Mouse (Mus musculus) embryo, embryonic 9.5 days (tissue): ENCODE measurements at regions not wholly inside any gene's neighbourhood (a gene's known extent, or its start where the extent isn't known, plus 50 kb on each side); places are given as distances from the start of the nearest gene placed in this dataset.

Experiments
- DNase-seq: peaks from one replicate; pipeline ENCODE4 v3.0.0-alpha.2; 2017; ENCODE audit errors: extremely low spot score

GRCm38 (mm10) chr15:24990082-24990786 lies 423.3 kb downstream of the Basp1 start:
- DNase-seq: no peak

- peak; percentile 36 for DNase-seq
Measured at GRCm38 (mm10) chr15:24980841-24981240, 432.7 kb downstream of the Basp1 start.

- DNase-seq: peak; percentile 62
Measured at GRCm38 (mm10) chr15:24972020-24972419, 441.5 kb downstream of the Basp1 start.

GRCm38 (mm10) chr15:24969391-24969812 lies 444.2 kb downstream of the Basp1 start:
- DNase-seq: no peak

DNA sequence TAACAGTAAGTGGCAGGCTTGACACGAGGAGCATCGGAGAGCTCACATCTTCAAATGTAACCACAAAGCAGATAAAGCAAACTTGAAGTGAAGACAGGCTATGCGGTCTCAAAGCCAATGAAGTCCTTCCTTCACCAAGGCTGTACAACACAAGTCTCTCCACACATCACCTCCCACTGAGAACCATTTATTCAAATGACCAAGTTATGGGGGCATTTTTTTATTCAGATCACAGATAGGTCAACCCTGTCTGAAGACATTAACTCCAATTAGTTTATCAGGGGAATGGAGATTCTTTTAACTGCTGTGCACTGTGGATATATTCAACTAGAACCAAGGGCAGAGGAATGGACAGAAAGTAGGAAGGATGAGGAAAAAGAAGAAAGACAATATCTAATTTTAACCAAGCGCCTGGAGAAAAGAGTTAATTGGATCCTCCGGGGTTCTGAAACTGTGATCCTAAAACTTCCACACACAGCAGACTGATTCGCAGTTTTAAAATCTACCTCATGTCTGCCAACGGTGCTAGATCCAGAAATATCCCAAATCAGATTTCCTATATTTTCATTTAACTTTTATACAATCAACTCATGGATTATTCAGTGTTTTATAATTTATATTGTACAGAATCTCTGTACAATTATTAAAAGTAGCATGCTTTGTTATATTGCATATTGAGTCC lies 444.8 kb downstream of the Basp1 start:
- no peak for DNase-seq

GRCm38 (mm10) chr15:24929742-24930141 lies 483.8 kb downstream of the Basp1 start:
- no peak for DNase-seq

GRCm38 (mm10) chr15:24911866-24912265 lies 501.7 kb downstream of the Basp1 start:
- no peak for DNase-seq

- no peak for DNase-seq
Measured at GRCm38 (mm10) chr15:24911466-24911865, 502.1 kb downstream of the Basp1 start.

DNA sequence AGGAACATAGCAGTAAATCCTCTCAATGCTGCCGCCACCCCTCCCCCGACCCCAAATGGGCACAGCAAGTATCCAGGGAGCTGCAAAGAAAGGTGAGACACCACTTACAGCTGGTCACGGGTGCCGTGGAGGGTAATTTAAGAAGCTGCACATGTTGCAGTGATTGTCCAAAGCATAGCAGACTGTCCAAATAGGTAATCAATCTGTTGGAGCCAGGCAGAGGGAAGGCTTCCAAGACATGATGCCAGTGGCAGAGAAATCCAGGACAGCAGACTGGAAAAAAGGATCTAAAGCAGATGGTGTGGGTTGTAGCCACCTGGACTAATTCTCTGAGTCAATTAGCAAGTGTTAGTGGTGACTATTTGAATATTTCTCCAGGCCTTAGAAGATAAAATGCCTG lies 506.6 kb downstream of the Basp1 start:
- DNase-seq: peak; percentile 4

GRCm38 (mm10) chr15:24878846-24879245 lies 534.7 kb downstream of the Basp1 start:
- no peak for DNase-seq

DNA sequence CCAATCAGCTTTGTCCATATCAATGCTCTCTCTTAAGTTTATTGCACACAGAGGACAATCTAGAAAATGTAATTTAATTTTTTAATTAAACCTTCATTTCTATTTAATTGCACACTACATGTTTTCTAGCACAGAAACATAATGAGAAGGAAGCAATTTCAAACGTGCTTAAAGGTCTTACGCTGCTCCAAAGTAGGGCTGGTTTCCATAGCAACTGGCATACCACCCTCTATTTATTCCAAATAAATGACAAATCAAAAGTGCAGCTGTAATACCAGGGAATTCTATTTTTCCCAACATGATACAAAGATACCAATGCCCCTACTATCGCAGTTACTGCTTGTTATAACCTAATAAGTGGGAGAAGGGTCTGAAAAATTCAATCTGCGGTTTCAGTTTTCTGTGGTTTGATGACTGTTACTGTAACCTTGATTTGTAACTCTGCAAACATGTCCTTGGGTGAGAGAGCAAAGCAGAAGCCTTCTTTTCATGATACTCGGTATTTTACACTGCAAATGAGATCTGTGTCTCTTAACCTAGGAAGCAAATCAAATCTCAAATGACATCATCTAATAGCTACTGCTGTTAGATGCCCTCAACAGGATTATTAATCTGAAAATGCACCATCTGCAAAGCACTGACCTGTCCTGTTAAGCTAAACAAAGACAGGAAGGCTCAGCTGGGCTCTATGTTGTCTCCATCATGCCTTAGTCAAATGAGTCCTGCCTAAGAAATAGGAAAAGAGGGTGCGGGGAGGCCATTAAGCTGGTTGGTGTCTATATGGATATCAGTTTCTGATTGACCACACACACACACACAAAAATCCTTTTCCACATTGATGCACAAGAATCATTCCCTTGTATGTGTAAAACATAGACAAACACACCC lies 535.6 kb downstream of the Basp1 start:
- no peak for DNase-seq

- DNase-seq: no peak
Measured at GRCm38 (mm10) chr15:24876157-24876731, 537.3 kb downstream of the Basp1 start.

DNA sequence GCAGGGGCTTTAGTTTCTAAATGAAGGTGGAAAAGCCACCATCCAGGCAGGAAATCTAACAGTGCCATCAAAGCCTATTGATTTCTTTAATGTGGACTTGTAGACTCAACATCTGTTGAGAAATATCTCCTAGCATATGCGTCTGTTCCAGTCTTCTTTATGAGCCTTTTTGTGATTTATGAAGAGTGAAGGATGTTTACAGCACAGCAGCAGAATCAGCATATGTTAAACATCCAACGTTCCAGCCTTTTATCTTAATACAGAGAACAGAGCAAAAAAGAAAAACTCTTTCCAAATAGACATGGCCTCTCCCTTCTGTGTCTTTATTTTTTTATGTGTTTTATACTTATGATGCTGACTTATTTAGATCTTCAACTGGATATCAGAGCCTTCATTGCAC lies 573.3 kb downstream of the Basp1 start:
- no peak for DNase-seq

GRCm38 (mm10) chr15:24838390-24838789 lies 575.2 kb downstream of the Basp1 start:
- no peak for DNase-seq

GRCm38 (mm10) chr15:24827881-24828280 lies 585.7 kb downstream of the Basp1 start:
- no peak for DNase-seq

DNA sequence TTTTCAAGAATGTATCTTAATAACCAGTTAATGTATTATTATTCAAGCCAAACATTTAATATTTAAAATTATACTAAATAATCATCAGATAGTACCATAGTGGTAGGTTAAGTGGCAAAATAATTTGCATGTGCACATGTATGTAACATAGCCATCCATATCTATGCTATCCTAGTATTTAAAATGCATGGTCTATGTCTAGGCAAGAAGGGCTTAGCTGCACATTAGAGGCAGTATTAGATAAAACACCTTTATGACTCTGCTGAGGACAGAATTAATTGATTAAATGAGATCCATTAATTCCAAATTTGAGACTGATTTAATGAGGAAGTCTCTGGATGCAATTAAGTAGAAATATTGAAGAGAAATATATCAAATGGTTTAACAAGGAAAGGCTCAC lies 586.3 kb downstream of the Basp1 start:
- no peak for DNase-seq

GRCm38 (mm10) chr15:24796836-24797235 lies 616.7 kb downstream of the Basp1 start:
- DNase-seq: no peak

GRCm38 (mm10) chr15:24793381-24793780 lies 620.2 kb downstream of the Basp1 start:
- DNase-seq: no peak

DNA sequence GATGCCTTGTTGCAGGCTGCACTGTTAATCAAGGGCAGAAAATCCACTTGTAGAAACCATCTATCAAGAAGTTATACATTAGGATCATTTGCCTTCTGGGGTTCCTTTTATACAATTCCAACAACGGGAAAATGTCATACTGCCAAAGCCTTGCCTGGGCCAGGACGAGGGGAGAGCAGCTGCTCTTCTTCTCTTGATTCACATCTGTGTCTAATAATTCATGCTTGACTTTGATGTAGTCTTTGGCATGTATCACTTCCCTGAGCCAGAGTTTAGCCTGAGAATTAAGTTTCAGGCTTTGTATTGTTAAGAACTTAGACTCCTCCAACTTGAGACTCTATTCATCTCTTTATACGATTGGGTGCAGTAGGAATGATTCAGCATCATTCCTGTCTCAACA lies 627.2 kb downstream of the Basp1 start:
- DNase-seq: peak; percentile 2

- no peak for DNase-seq
Measured at GRCm38 (mm10) chr15:24778234-24778633, 635.3 kb downstream of the Basp1 start.

- DNase-seq: peak; percentile 1
Measured at GRCm38 (mm10) chr15:24751480-24752157, 661.9 kb downstream of the Basp1 start.
